Mouse (Mus musculus): ENCODE results near the gene Olfr1291-ps1. TPM values are rescaled to one million over a fixed set of nuclear protein-coding genes. Genes with fewer than 3 reads are reported as not detected.

Gene Olfr1291-ps1
- polyA plus RNA-seq (2012; rRNA removed), result not detected in 2 replicates

DNA sequence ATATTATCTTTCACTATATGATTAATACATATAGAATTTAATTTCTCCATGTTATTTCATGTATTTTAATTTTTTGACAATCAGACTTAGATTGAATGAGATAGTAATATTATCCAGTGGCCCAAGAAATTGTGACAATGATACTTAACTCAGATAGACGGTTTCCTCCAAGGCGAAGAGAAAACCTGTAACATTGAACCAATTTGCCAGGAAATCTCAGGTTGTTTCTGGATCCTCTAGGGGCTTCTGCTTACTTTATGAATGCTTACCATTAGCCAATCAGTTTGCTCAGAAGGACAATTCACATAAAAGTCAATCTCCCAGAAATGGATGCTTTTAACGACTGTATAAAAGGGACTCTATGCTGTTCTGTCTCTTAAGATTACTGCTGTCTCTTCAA lies at the start of gene Olfr1291-ps1:
Gene Olfr1291-ps1, plus strand, starts transcription at position 301 of the 400 bp plus-strand sequence.
- no peak for DNase-seq (ENCODE audit: low spot score)

DNA sequence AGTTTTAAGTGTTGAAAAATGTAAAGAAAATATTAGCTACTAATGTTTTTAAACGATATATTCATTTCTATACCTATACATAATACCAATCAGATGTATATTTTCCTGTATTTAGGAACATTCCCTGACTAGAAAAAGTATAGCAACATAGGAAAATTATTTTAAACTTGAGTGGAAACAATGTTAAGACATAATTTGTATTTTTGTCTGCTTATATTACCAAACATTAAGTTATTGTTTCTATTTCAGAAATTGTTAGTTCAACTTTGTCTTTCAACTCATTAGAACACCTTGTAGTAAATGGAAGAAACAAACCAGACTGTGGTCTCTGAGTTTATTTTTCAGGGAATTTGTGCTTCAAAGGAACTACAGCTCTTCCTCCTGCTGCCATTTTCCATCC lies 48.1 kb upstream of the Olfr1291-ps1 start, which contains the start of gene Olfr1287:
Gene Olfr1287, plus strand, starts transcription at position 301 of the 400 bp plus-strand sequence.
- no peak for DNase-seq (ENCODE audit: low spot score)

DNA sequence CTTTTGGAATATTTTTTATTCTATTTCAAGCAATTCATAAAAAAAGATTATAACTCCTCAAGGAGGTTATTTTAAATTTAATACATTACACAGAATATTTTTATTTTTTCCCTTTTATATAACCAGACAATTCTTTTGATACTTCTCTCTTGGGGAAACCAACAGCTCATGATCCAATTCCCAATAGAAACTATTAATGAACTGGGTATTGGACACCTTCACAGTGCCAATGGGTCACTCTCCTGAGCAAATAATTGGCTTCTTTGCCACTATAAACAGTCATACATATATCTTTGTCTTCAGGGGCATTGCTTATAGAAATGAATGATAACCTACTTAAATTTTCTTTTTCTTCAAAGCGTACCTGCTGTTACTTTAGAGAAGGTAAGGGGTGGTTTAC lies 23.2 kb upstream of the Olfr1291-ps1 start, which contains the start of gene Olfr1288:
Gene Olfr1288, plus strand, starts transcription at position 301 of the 400 bp plus-strand sequence.
- DNase-seq (ENCODE audit: low spot score), result no peak

DNA sequence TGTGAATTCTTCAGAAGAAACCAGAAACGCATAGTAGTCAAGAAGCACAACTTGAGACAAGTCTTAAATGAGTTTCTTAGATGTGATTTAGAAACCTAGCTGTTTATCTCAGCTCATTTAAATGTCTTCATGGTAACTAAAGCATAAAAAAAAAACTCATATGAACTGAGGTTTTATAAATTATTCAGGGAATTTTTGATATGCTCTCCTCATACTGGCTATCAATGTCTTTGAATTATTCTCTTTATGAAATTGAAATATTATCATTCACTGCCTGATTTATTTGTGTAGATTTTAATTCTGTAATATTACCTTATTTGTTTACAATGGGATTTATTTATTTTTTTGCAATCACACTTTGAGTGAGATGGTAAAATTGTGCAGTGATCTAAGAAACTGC lies 16.5 kb upstream of the Olfr1291-ps1 start, which contains the start of gene Olfr1289:
Gene Olfr1289, plus strand, starts transcription at position 301 of the 400 bp plus-strand sequence.
- no peak for DNase-seq (ENCODE audit: low spot score)

DNA sequence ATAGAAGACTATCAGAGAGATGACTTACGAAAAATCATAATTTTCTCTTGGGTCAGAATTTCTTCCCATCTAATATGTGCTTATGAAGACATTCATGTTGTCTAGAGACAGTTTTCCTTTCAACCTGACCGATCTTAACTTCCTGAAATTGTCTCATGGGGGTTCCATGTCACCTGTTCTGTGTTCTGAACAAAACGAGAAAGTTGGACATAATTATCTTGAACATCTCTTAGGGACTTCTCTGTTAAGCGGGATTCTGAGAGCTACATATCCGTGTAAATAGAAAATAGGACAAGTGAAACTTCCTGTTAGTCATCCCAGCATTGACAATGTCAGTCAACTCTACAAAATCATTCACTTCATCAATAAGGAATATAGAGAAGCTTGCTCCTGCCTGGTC lies 3.3 kb upstream of the Olfr1291-ps1 start, which contains the start of gene Olfr1290:
Gene Olfr1290, minus strand, starts transcription at position 101 of the 400 bp plus-strand sequence.
- no peak for DNase-seq (ENCODE audit: low spot score)

DNA sequence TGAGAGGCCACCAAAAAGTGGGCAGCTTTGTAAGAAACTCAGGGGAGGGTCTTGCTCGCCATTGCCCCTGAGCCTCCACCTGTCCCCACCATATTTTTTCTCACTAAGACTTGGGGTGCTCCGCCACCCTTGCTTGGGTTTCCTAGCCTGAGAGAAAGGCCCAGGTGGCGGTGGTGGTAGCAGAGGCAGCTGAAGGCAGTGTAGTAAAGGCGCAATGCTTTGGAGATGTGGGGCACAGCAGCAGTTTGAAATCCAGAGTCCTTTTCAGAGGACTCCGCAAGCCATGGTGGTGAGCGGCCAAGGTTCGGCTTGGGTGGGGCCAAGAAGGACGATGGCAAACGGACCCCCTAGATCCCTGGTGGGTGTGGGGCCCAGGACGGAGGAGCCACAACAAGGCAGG lies 20.5 kb downstream of the Olfr1291-ps1 start:
- no peak for DNase-seq (ENCODE audit: low spot score)

DNA sequence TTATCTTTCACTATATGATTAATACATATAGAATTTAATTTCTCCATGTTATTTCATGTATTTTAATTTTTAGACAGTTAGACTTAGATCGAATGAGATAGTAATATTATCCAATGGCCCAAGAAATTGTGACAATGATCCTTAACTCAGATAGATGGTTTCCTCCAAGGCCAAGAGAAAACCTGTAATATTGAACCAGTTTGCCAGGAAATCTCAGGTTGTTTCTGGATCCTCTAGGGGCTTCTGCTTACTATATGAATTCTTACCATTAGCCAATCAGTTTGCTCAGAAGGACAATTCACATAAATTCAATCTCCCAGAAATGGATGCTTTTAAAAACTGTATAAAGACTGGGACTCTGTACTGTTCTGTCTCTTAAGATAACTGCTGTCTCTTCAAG lies 27.9 kb downstream of the Olfr1291-ps1 start, which contains the start of gene Olfr1293-ps:
Gene Olfr1293-ps, plus strand, starts transcription at position 301 of the 400 bp plus-strand sequence.
- DNase-seq (ENCODE audit: low spot score), result no peak

DNA sequence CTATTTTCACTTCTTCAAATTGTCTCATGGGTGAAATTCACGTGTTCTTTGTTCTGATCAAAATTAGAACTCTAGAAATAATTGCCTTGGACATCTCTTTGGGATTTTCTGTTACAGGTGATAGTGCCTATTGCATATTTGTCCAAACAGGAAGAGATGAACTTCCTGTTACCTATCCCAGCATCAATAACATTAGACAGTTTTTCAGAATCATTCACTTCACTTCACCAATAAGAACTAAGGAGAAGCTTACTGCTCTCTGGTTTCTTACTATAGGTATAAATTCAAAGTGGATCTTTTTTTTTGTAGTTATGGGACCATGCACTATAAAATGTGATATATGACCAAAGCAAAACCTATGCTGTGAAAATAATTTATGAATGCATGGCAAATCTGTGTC lies 43.2 kb downstream of the Olfr1291-ps1 start, which contains the start of gene Olfr1294:
Gene Olfr1294, minus strand, starts transcription at position 101 of the 400 bp plus-strand sequence.
- no peak for DNase-seq (ENCODE audit: low spot score)

Other genes starting within 250 kb of the Olfr1291-ps1 start
- not detected in 2 replicates for gene Olfr1276, start 242.7 kb upstream of the Olfr1291-ps1 start, polyA plus RNA-seq (2012; rRNA removed)
- not detected in 2 replicates for gene Olfr1277, start 223.1 kb upstream of the Olfr1291-ps1 start, polyA plus RNA-seq (2012; rRNA removed)
- gene Olfr1278, start 207.0 kb upstream of the Olfr1291-ps1 start, polyA plus RNA-seq (2012; rRNA removed), result not detected in 2 replicates
- gene Olfr1279, start 196.5 kb upstream of the Olfr1291-ps1 start, polyA plus RNA-seq (2012; rRNA removed), result not detected in 2 replicates
- gene Olfr1280, start 183.2 kb upstream of the Olfr1291-ps1 start, polyA plus RNA-seq (2012; rRNA removed), result not detected in 2 replicates
- gene Olfr1281, start 170.7 kb upstream of the Olfr1291-ps1 start, polyA plus RNA-seq (2012; rRNA removed), result not detected in 2 replicates
- gene Olfr1282, start 161.1 kb upstream of the Olfr1291-ps1 start, polyA plus RNA-seq (2012; rRNA removed), result not detected in 2 replicates
- gene Olfr1283, start 130.4 kb upstream of the Olfr1291-ps1 start, polyA plus RNA-seq (2012; rRNA removed), result not detected in 2 replicates
- gene Olfr1284, start 121.7 kb upstream of the Olfr1291-ps1 start, polyA plus RNA-seq (2012; rRNA removed), result not detected in 2 replicates
- gene Olfr1286, start 74.1 kb upstream of the Olfr1291-ps1 start, polyA plus RNA-seq (2012; rRNA removed), result not detected in 2 replicates
- gene Olfr1287, start 48.0 kb upstream of the Olfr1291-ps1 start, polyA plus RNA-seq (2012; rRNA removed), result not detected in 2 replicates
- not detected in 2 replicates for gene Olfr1288, start 23.1 kb upstream of the Olfr1291-ps1 start, polyA plus RNA-seq (2012; rRNA removed)
- not detected in 2 replicates for gene Olfr1289, start 16.4 kb upstream of the Olfr1291-ps1 start, polyA plus RNA-seq (2012; rRNA removed)
- gene Olfr1290, start 3.4 kb upstream of the Olfr1291-ps1 start, polyA plus RNA-seq (2012; rRNA removed), result not detected in 2 replicates
- gene Olfr1293-ps, start 28.0 kb downstream of the Olfr1291-ps1 start, polyA plus RNA-seq (2012; rRNA removed), result not detected in 2 replicates
- gene Olfr1294, start 43.1 kb downstream of the Olfr1291-ps1 start, polyA plus RNA-seq (2012; rRNA removed), result not detected in 2 replicates
- not detected in 2 replicates for gene Olfr1295, start 72.5 kb downstream of the Olfr1291-ps1 start, polyA plus RNA-seq (2012; rRNA removed)
- not detected in 2 replicates for gene Olfr1297, start 129.3 kb downstream of the Olfr1291-ps1 start, polyA plus RNA-seq (2012; rRNA removed)
- not detected in 2 replicates for gene Olfr1298, start 152.0 kb downstream of the Olfr1291-ps1 start, polyA plus RNA-seq (2012; rRNA removed)
- gene Olfr1299, start 164.2 kb downstream of the Olfr1291-ps1 start, polyA plus RNA-seq (2012; rRNA removed), result not detected in 2 replicates